Mouse (Mus musculus): Measurements from ENCODE around the gene Plcl1.

The Plcl1 gene

DNA sequence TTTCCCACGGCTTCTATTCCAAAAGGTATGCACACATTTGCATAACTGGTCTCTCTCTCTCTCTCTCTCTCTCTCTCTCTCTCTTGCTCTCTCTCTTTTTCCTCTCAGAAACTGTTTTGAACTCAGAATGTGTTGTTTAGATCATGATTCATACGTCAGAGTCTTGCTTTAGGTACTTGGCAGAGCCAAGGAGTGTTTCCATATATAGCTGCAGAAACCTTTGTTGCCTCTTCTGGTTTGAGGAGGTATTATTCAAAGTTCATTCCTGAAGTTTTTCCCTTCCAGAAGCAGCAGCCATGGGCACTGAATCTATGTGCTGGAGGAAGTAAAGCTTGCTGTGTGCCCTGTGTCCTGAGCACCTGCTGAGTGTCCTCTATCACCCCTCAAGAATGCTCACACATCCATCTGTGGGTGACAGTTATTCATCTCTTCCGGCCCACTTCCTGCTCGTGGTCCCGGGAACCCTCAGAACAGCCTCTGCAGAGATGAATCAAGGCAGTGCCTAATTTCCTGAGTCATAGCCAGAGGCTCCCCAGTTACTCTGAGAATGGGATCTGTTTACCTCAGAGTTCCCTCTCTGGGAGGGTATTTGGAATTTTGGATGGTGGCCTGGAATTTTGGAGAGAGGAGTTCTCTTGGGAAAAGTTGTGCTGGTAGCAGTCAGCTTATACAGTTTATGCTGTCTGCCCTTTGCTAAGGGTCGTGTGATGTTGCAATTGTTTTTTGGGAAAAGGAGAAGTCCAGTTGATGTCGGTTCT lies 123.0 kb downstream of the Plcl1 start:
- DNase-seq, result no peak

DNA sequence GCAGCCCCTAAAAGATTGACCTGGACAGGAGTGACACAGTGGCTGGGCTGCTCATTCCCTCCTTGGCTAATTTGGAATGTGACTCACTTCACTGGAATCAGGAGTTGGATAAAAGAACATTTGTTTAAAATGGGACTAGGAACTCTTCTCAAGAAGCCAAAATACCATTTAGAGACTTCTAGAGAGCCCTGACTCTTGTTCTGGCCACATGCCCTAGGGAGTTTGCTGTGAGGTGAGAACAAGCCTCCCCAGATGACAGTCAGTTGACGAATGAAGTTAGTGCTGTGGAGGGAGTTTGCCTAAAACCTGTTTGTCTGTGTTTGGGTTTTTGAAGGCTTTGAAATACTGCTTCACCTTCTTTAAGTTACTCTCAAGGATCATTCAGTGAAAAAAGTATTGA lies 128.1 kb downstream of the Plcl1 start:
- no peak for DNase-seq

DNA sequence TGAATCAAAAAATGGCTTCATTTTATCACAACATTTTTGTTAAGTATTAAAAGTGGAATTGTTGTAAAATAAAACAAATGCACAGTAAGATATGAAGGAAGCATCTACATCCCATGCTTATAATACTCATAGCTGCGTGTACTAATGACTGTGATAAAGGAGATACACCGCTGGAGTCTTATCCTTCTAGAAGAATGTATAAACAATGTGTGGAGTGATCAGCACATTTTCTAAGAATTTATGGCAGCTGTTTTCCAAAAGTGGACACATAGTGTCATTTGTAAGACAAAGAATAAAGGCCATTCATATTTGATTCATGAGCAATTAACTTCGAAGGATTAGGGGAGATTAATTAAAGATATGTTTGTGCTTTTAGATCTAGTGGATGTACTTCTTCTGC lies 148.7 kb downstream of the Plcl1 start:
- no peak for DNase-seq

DNA sequence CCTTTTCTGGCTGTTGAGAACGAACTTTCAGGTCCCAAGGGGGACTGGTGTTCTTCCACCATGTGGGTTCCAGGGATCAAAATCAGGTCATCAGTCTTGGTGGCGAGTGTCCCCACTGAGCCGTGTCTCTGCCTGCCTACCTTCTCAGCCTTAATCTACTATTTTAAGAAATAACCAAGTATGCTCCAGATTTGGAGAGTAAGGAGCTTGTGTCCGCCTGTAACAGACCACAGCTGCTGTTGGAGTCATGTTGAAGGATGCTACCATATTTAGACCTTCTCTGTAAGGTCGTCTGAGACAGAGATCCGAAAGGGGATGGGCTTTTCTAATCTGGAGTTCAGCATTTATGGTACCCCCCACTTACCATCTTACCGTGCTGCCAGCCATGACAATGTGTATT lies 152.2 kb downstream of the Plcl1 start:
- DNase-seq, result no peak

DNA sequence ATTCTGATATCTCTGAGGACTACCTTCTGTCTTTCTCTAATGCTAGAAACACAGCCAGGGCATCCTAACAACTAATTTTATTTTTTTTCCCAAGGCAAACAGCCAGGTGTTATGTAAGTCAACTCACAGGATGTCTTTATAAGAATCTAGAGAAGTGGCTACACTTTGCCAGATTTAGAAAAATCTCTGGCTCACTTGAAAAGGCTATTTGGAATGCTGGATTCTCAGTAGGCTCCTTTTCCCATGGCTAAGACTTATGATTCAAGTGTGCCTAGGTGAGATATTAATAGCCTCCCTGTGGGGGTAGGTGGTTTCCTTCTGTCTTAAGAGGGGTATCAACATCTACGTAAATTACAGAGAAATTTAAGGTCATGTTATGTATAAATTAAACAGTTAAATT lies 152.7 kb downstream of the Plcl1 start:
- DNase-seq, result no peak

DNA sequence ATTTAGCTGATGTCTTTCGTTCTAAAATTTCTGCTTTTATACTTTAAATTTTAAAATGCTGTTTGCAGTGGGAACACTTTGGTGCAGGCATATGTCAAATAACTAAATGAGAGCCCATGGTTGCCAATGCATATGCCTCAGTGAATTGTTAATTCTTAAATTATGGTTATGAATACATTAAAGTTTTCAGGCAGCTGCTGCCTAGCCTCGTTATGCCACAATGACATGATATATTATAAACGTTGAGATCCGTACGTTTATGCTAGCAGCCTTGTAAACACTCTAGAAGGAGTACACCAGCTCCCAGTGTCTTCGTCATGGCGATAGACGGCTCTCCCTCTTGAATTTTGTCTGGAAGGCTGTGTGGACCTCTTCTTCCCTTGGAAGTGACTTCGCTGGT lies 154.3 kb downstream of the Plcl1 start:
- no peak for DNase-seq

DNA sequence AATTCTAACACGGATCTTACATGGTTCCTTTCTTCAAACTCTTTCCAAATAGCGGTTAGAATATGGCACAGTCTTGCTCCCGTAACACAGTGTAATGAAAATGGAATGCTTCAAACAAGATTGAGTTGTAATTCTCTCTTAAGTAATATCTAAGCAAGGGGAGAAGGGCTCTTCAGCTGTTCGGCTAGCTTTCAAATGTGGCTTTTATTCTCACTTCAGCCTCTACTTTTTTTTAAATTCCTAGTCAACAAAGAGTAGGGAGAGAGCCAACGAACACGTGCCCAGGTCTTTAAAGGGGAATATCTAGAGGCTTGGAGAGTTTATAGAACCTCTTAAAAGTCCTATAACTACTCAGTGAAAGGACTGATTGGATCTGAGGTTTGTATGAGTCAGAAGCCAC lies 160.2 kb downstream of the Plcl1 start:
- DNase-seq, result no peak

DNA sequence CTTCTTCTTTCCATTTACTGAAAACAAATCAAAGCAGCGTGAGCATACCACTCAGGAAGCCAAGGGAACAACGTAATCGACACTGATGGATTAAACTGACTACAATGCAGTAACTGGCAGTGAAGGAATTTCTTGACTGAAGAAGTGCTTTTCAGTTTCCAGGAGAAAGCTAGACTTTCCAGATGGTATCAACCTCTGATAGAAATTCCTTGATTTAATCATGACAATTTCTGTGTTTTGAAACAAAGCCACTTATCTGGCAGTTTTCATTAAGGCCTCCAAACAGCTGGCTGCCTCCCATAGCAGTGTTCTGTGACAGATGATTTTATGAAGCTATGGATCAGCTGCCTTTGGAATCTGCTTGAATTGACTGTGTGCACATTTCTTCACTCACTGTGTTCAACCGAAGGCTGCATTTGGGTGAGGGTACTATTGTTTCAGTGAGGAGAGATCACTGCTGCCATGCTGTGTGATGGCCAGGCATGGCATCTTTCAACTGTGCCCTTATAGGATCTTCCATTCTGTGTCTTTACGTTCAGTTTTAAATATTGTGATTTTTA lies 162.2 kb downstream of the Plcl1 start:
- no peak for DNase-seq

DNA sequence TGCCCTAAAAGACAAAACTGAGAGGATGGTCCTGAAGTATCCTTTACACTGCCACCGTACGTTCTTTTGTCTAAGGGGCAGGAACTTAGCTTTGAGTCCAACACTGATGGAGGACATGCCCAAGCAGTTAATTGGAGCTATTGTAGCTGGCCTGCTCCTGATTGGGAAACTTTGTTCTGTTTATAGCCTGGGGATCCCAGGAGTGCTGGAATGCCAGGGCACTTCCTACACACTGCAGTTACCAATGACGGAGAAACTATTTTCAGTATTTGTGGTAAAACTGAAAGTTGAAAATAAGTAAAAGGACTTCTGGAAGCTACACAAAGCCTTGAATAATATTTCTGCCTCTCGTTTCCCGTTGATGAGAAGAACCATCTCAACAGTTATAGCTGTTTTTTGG lies 164.5 kb downstream of the Plcl1 start:
- no peak for DNase-seq

DNA sequence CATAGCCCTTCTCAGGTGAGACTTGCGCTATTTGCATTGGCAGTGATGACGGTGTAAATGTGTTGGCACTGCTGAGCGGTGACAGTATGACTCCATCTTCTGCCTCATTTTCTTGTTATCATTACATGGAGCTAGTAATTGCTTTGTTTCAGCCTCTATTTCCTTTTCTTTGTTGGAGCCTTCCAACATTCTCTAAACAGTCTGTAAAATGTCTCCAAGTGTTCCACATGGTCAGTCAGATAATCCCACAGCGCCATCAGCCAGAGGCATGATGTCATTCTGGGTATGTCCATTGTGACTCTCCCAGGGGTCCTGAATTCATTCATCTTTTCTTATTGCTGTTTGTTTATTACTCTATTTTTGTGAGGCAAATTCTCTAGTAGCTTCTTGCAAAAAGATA lies 165.7 kb downstream of the Plcl1 start:
- no peak for DNase-seq

DNA sequence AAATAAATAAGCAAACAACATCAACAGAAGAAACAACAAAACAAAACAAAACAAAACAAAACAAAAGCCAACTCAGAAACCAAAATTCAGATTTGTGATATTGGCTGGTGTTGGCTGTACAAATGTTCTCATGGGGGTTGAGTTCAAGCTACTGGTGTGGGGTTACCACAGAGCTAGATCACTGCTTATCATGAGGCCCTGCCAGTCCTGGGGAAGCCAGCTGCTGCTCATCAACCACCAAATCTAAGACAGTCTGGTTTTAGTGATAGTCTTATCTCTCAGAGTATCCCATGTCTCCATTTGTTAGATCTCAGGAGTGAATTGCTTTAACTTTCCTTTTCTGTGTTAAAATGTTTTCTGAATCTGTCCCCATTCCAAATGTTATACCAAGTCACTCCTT lies 166.5 kb downstream of the Plcl1 start:
- DNase-seq, result no peak

DNA sequence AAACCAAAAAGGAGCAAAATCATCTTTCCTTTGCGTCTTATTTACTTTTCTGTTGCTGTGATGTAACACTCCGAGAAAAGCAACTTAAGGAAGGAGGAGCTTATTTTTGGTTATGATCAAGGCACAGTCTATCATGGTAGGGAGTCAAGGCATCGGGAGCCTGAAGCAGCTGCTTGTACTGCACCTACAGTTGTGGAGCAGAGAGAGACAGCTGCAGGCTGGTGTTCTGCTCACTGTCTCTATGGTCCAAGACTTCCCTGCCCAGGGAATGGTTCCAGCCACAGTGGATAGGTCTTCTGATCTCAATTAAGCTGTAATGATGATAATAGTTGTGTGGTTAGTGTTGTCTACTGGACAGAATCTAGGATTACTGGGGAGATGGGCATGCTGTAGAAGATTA lies 166.9 kb downstream of the Plcl1 start:
- DNase-seq, result no peak

DNA sequence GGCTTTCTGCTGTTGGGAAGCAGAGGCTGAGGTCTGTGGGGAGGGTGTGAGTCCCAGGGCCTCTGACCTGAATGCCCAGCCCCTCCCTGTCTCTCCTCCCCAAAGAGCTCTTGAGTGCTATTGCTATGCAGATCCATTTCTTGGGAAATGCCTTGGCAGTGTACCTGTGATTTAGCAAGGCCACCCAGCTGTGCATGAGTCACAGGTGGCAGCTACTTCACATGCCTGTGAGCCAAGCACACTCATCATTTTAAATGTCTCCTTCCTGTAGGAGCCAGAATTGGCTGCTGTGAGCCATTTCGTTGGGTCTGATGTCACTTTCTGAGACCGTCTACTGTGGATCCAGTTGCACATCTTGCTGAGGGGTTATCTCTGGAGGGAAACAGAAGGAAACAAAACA lies 170.2 kb downstream of the Plcl1 start:
- no peak for DNase-seq

DNA sequence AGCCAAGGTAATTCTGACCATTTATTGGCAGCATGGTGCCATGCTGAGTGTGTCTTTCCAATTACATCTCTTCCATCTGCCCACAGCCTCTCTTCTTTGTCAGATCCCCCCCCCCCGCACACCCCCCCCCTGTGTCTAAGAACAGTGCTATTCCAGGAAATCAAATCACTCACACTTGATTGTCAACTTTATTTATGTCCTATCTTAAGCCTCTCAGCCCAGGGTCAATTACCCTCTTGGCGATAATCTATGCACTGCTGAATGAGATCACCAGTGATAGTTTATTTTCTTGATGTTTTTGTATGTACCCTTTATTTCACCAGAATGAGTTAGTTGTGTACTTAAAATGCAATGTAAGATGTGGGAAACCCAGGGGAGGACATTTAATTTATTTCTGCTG lies 176.0 kb downstream of the Plcl1 start:
- DNase-seq, result no peak

DNA sequence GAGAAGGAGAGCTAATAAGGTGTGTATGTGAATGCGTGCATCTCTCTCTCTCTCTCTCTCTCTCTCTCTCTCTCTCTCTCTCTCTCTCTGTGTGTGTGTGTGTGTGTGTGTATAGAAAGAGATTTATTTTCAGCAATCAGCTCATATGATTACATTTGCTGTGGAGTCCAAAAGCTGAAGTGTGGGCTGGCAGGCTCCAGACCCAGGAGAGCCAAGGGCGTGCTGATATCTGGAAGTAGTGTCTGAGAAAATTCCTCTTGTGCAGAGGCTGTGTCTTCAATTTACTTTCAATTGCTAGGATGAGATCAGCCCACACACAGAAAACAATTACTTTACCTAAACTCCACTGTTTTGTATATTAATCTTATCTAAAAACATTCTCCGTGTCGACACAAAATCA lies 179.7 kb downstream of the Plcl1 start:
- DNase-seq, result no peak

DNA sequence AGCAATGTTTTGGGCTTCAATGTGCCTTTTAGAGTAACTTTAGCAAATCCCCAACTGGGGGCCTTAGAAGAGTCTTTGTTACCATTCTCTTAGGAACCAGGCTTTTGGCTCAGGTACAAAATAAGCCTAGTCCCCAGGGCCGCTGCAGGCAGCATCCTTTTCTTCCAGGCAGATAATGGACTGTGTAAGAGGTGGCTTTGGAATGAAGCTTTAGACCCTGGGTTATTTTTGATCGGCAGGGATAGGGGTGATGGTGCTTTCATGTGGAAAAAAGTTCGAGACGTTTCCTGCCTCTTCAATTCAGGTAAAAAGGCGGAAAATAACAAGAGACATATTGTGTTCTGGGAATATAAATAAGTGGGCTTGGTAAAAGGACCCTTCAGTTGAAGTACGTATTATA lies 182.4 kb downstream of the Plcl1 start:
- DNase-seq, result no peak

DNA sequence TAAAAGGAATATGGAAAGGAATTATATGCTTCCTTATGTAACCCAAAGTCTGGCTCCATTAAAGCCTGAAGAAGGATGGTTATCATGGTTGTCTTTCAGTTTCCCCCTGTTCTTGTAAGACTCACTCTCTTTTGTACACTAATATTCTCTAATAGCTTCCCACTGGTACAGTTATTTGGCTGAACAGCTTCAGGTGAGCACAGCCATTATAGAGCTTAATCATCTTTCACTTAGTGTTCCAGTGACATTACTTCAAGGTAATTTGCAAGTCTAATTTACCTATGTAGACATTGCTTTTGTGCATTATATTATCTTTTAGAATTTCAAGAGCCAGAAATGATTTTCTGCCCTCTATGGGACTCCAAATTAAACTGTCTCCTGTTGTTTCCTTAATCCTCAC lies 184.3 kb downstream of the Plcl1 start:
- no peak for DNase-seq

DNA sequence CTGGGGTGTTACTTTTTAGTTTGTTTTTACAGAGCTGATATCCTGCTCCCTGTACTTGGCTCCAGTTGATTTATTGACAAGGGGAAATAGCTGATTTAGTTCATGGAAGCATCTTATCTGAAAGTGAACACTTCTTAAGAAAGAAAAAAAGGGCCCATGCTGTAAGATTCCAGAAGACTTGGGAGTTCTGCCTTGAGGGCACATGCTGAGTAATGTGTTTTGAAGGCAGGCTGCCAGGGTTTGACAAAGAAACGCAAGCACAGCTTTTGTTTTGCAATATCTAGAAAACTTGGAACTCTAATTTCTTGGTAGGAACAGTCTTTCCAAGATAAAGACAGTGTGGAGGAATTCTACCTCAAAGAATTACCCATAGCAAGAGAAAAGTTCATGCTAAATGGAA lies 194.8 kb downstream of the Plcl1 start:
- DNase-seq, result no peak

DNA sequence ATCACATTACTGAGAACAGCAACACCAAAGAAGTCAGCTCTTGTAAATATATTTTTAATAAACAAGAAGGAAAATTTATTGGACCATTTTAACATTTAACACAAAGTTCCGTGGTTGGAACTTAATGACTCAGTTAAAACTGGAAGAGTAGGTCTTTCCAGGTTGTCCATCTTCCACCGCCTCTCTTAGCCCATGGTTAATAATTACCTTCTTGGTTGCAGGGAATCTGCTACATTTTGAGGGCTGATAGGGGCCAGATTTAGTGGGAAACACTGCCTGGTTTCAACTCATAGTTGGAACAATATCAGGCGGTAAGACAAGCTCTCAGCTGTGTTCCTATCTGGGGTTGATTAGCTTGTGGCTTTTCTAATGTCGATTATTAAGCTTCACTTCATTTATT lies 198.9 kb downstream of the Plcl1 start:
- no peak for DNase-seq

DNA sequence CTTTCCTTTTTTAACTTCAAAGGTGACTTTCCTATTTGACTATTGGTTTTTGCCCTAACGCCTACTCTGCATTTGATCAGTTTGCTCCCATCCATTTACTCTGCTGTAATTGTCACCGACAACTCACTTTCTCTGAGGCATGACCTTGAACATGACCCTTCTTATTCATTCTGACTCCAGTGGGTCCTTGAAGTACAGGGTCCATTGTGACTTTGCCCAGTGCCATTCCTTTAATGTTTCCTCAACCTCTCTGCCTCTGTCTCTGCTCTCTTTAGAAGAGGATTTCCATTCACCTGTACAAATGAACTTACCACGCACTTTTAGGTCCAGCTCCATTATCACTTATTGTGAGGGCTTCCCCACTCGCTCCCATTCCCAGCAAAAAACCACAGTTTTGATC lies 199.7 kb downstream of the Plcl1 start:
- DNase-seq, result no peak

DNA sequence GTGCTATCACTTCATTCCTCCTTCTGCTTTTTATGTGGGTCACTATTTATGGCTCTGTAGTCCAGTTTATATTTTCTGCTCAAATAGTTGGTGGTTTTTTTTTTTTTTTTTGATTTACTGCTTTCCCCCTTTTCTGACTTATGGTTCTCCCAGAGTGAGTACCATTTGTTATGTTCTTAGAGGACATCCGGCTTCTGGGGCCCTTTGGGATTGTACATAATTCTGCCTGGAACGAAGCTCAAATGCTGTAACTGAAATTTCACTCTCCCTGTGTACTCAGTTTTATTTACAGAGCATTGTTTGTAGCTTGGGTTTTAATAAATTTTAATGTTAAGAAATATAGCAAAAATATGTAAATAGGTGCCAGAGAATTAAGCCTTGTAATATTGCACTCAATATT lies 200.2 kb downstream of the Plcl1 start:
- no peak for DNase-seq

DNA sequence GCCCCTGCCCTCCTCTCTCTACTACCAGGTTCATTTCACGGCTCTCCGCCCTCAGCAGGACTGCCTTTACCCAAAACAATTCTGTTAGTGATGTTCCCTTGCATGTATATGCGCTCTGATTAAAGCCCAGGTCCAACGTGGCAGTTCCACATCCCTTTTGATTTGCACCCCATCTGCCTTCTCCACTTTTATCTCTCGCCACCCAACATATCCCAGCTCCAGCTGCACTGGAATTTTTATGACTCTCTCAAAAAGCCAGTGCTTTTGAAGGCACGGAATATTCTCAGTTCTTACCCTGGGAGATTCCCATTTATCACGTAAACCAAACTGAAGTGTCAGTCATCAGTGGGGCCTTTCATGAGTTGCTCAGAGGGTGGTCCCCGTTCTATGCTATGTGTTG lies 200.7 kb downstream of the Plcl1 start:
- no peak for DNase-seq

DNA sequence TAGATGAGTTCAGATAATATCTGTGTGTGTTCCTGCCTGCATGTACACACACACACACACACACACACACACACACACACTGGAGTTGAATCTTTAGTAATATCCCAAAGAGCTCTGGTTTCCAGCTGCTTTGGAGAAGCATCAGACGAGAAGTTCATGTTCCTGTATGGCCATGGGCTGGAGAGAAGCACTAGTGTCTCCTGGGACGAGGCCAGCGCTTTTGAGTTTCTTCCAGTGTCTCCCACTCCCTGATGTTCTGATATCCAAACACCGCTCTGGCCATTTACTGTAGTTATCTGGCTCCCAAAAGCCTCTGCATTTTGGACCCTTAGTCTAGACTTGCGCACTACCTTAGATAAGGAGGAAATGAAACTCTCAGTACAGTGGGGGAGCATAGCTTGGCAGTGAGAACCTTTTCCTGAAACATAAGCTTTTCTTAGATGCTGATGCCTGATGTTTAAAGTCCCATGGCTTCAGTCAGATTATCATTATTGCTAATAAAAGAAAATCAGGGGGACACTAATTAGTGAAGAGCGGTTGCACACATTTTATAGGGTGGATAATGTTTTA lies 207.1 kb downstream of the Plcl1 start:
- no peak for DNase-seq

DNA sequence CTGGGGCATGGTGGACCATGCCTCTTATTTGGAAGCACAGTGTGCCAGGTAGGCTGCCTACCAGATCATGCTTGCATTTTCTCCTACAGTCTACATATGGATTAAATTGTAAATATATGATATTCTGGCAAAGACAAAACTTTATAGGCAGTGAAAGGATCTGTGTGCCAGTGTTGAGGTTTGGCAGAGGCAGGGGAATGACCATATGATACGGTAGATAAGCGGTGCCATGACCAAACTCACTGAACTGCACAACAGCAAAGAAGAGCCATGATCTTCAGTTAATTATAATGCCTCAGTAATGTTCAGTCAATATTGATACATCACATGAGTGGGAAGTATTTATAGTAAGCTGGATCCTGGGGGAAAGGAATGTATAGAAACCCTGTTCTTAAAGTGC lies 212.1 kb downstream of the Plcl1 start:
- no peak for DNase-seq

Measured in right cerebral cortex, postnatal 4 days (tissue).